Mouse (Mus musculus) midbrain, embryonic 12.5 days (tissue): ENCODE results near the gene Cdc20. TPM values are rescaled to one million over a fixed set of nuclear protein-coding genes. Genes with fewer than 3 reads are reported as not detected.

Experiments
- ATAC-seq: fragments of 200-750 bp; cut with Nextera tagmentation; 2 replicates; pipeline ENCODE4 v1.8.0; 2017; ENCODE audit warnings: low read depth, moderate TSS enrichment, moderate library complexity; ENCODE audit not compliant: low FRiP score
- H3K27ac ChIP-seq: fragments of 300-500 bp; sonication (generic); replicated peaks from 2 replicates; pipeline ENCODE4 v1.5.1; 2016; ENCODE audit warnings: mild to moderate bottlenecking
- H3K27me3 ChIP-seq: fragments of 300-500 bp; sonication (generic); 2 replicates; pipeline ENCODE4 v1.6.1; 2016; ENCODE audit warnings: mild to moderate bottlenecking
- H3K36me3 ChIP-seq: fragments of 300-500 bp; sonication (generic); 2 replicates; pipeline ENCODE4 v1.6.1; 2016
- H3K4me1 ChIP-seq: fragments of 300-500 bp; sonication (generic); 2 replicates; pipeline ENCODE4 v1.6.1; 2016
- H3K4me2 ChIP-seq: fragments of 300-500 bp; sonication (generic); replicated peaks from 2 replicates; pipeline ENCODE4 v1.6.1; 2016; ENCODE audit warnings: mild to moderate bottlenecking, moderate library complexity
- H3K4me3 ChIP-seq: fragments of 300-500 bp; sonication (generic); 2 replicates; pipeline ENCODE4 v1.5.1; 2016; ENCODE audit warnings: mild to moderate bottlenecking
- H3K9ac ChIP-seq: fragments of 300-500 bp; sonication (generic); replicated peaks from 2 replicates; pipeline ENCODE4 v1.6.1; 2016; ENCODE audit warnings: mild to moderate bottlenecking, moderate library complexity
- H3K9me3 ChIP-seq: fragments of 300-500 bp; sonication (generic); 2 replicates; pipeline ENCODE4 v1.6.1; 2016; ENCODE audit warnings: mild to moderate bottlenecking
- WGBS: fragments of 180-500 bp; shearing (Covaris S2); methylation state at CpG from one replicate; pipeline ENCODE4 v1.1.7; 2016; 5-methylcytosine and 5-hydroxymethylcytosine counted together
- polyA plus RNA-seq: library from polyadenylated mRNA; unstranded; fragments of >200 nt; fragmentation: Nextera tagmentation; extraction: Ambion mirVana; gene quantifications from 2 replicates; pipeline ENCODE4 v1.2.1, GENCODE M21; 2016

Gene Cdc20
- polyA plus RNA-seq, 1 experiment from 2014 or later = 233 TPM

DNA sequence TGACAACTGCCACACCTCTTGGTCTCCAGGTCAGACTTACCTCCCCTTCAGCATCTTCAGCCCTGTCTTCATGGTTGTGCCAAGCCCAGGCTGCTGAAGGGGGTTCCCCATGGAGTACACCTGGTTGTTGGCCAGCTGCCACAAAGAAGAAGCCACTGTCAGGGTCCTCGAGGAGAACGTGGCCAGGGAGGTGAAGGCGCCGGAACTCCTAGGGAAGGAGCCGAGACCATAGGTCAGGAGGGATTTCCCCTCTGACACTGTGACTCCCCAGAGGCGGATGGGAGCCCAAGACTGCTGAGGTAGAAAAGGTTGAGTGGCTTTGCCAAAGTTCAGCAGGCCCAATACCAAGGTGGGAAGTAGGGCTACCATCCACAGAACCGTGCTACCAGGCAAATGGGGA, 53.9 kb downstream of the Cdc20 start:
- peaks cover 96% of the 10 kb centered on the region for H3K36me3 ChIP-seq
- no peak overlapping the region for H3K27ac ChIP-seq
- no peak overlapping the region for H3K9ac ChIP-seq
- 95% methylated on average over 7 of the region's 7 CpGs for WGBS
- no peak overlapping the region for H3K4me2 ChIP-seq
- H3K4me1 ChIP-seq = no peaks in the 10 kb centered on the region
- H3K4me3 ChIP-seq = no peak overlapping the region
- no peak for ATAC-seq
- no peaks in the 10 kb centered on the region for H3K27me3 ChIP-seq
- H3K9me3 ChIP-seq = no peaks in the 10 kb centered on the region

Other genes starting within 250 kb of the Cdc20 start
- 113 and 123 TPM in 2 replicates for gene Ptprf, start 145.9 kb downstream of the Cdc20 start, polyA plus RNA-seq
- gene Szt2, start 28.1 kb downstream of the Cdc20 start, polyA plus RNA-seq = 12.0 and 13.6 TPM in 2 replicates
- 144 and 147 TPM in 2 replicates for gene Med8, start 28.0 kb downstream of the Cdc20 start, polyA plus RNA-seq
- gene Elovl1, start 9.3 kb downstream of the Cdc20 start, polyA plus RNA-seq = 35.4 and 37.6 TPM in 2 replicates
- gene Mpl, start 20.2 kb upstream of the Cdc20 start, polyA plus RNA-seq = 0.54 and 0.77 TPM in 2 replicates
- gene Tie1, start 52.7 kb upstream of the Cdc20 start, polyA plus RNA-seq = 16.2 and 21.0 TPM in 2 replicates
- 0.26 and 0.48 TPM in 2 replicates for gene 2610528J11Rik, start 89.6 kb upstream of the Cdc20 start, polyA plus RNA-seq
- gene Tmem125, start 106.7 kb upstream of the Cdc20 start, polyA plus RNA-seq = 0.13 and 0.26 TPM in 2 replicates
- gene Cfap57, start 183.4 kb upstream of the Cdc20 start, polyA plus RNA-seq = 0.92 and 1.5 TPM in 2 replicates
- 167 TPM in 2 replicates for gene Ebna1bp2, start 183.4 kb upstream of the Cdc20 start, polyA plus RNA-seq
- gene Olfr62, start 221.6 kb upstream of the Cdc20 start, polyA plus RNA-seq = not detected in 2 replicates